In the genomic region with DNA sequence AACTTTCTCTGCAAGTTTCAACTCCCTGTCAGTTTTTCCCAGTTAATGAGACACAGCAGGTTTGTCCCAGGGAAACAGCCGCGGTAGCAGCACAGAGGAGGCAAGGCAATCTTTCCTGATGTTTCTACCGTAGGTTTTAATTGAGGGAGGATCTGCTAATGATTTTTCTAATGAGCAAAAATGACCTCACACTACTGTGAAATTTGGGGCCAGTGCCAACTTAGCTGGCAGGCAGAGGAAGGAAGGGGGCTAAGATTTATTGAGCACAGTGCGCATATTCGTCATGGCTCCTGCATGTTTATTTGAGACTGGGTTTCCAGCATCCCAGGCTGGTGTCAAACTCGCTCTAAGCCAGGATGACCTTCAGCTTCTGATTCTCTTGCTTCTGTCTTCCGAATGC, we compare ENCODE assay signal across 24 mouse cellular contexts.
A peak's percentile ranks its signal among the peaks of the same experiment; 100 is the strongest.
DNase-seq lines count a peak whose midpoint lies in the region; ATAC-seq and TF ChIP-seq lines count a peak whose summit lies in the region.
"Had no signal": no experiment of that assay in that cellular context is flagged by ENCODE, and none has a peak within 500 bp of the region (broad histone marks: within the 10 kb centered on the region; RNA-seq: fewer than 3 reads in every experiment).

No protein-coding gene starts in this region.

- no peak for ATAC-seq in hindbrain, embryonic 14.5 days (ENCODE audit: low FRiP score)
- no peak for ATAC-seq in hindbrain, embryonic 12.5 days (ENCODE audit: low FRiP score)
- ATAC-seq in midbrain, embryonic 14.5 days (ENCODE audit: low FRiP score, low TSS enrichment): no peak
- ATAC-seq in midbrain, embryonic 11.5 days (ENCODE audit: low FRiP score): no peak
- ATAC-seq: CD4-positive, CD25-positive, alpha-beta regulatory T cell, adult 4 months; forebrain, embryonic 16.5 days; intestine, embryonic 15.5 days had no signal

- no peak overlapping the region for H3K9ac ChIP-seq in hindbrain, embryonic 14.5 days
- H3K9ac ChIP-seq in hindbrain, embryonic 12.5 days: no peak overlapping the region
- H3K9ac ChIP-seq in midbrain, embryonic 14.5 days (replicated peaks; ENCODE audit: low read length): no peak overlapping the region
- H3K9ac ChIP-seq in midbrain, embryonic 11.5 days (ENCODE audit: low read length): no peak overlapping the region
- H3K9ac ChIP-seq: embryonic facial prominence, embryonic 15.5 days; intestine, embryonic 15.5 days had no signal

- H3K27ac ChIP-seq in hindbrain, embryonic 14.5 days: no peak overlapping the region
- no peak overlapping the region for H3K27ac ChIP-seq in hindbrain, embryonic 12.5 days
- no peak overlapping the region for H3K27ac ChIP-seq in midbrain, embryonic 14.5 days (replicated peaks; ENCODE audit: low read depth, low read length)
- no peak overlapping the region for H3K27ac ChIP-seq in midbrain, embryonic 11.5 days (ENCODE audit: low read depth, low read length)
- H3K27ac ChIP-seq: embryonic facial prominence, embryonic 15.5 days; heart, embryonic 10.5 days; intestine, embryonic 15.5 days had no signal

- WGBS in hindbrain, embryonic 14.5 days: 65% methylated on average over 7 of the region's 7 CpGs
- WGBS in hindbrain, embryonic 12.5 days: 83% methylated on average over 7 of the region's 7 CpGs
- WGBS in midbrain, embryonic 14.5 days: 82% methylated on average over 7 of the region's 7 CpGs
- 91% methylated on average over 7 of the region's 7 CpGs for WGBS in midbrain, embryonic 11.5 days

- TF ChIP-seq CTCF in brain, embryonic 14.5 days (IDR thresholded peaks at IDR 0.05; ENCODE audit: borderline replicate concordance, extremely low read depth, insufficient read depth, insufficient read length): no peak

- H3K9me3 ChIP-seq in hindbrain, embryonic 14.5 days (ENCODE audit: control insufficient read depth, low read length): no peaks in the 10 kb centered on the region
- H3K9me3 ChIP-seq in hindbrain, embryonic 12.5 days (replicated peaks): no peaks in the 10 kb centered on the region
- no peaks in the 10 kb centered on the region for H3K9me3 ChIP-seq in midbrain, embryonic 14.5 days (ENCODE audit: control insufficient read depth, low read length)
- H3K9me3 ChIP-seq in midbrain, embryonic 11.5 days (ENCODE audit: control insufficient read depth, low read length): no peaks in the 10 kb centered on the region
- H3K9me3 ChIP-seq: embryonic facial prominence, embryonic 15.5 days; heart, embryonic 10.5 days; intestine, embryonic 15.5 days had no signal

- no peaks in the 10 kb centered on the region for H3K27me3 ChIP-seq in hindbrain, embryonic 14.5 days (ENCODE audit: control insufficient read depth, insufficient read depth, low read length)
- no peaks in the 10 kb centered on the region for H3K27me3 ChIP-seq in hindbrain, embryonic 12.5 days
- no peaks in the 10 kb centered on the region for H3K27me3 ChIP-seq in midbrain, embryonic 14.5 days (ENCODE audit: control insufficient read depth, insufficient read depth, low read length)
- H3K27me3 ChIP-seq in midbrain, embryonic 11.5 days (ENCODE audit: control insufficient read depth, insufficient read depth, low read length): no peaks in the 10 kb centered on the region
- H3K27me3 ChIP-seq: embryonic facial prominence, embryonic 15.5 days; intestine, embryonic 15.5 days had no signal

- H3K4me1 ChIP-seq in hindbrain, embryonic 14.5 days (replicated peaks; ENCODE audit: control insufficient read depth, insufficient read depth, low read length): 0 out of 2 replicates have a peak, but pooled peaks cover 8% of the 10 kb centered on the region
- no peaks in the 10 kb centered on the region for H3K4me1 ChIP-seq in hindbrain, embryonic 12.5 days
- H3K4me1 ChIP-seq in midbrain, embryonic 14.5 days (ENCODE audit: control insufficient read depth, insufficient read depth, low read length): no peaks in the 10 kb centered on the region
- no peaks in the 10 kb centered on the region for H3K4me1 ChIP-seq in midbrain, embryonic 11.5 days (ENCODE audit: control insufficient read depth, insufficient read depth, low read length)
- H3K4me1 ChIP-seq: embryonic facial prominence, embryonic 15.5 days; heart, embryonic 10.5 days; intestine, embryonic 15.5 days had no signal

- H3K4me3 ChIP-seq in hindbrain, embryonic 14.5 days (replicated peaks; ENCODE audit: low read length): no peak overlapping the region
- no peak overlapping the region for H3K4me3 ChIP-seq in hindbrain, embryonic 12.5 days
- no peak overlapping the region for H3K4me3 ChIP-seq in midbrain, embryonic 14.5 days (replicated peaks; ENCODE audit: low read depth, low read length)
- no peak overlapping the region for H3K4me3 ChIP-seq in midbrain, embryonic 11.5 days (ENCODE audit: low read depth, low read length)
- H3K4me3 ChIP-seq: embryonic facial prominence, embryonic 15.5 days; erythroblast, embryonic 14.5 days; heart, embryonic 10.5 days; intestine, embryonic 15.5 days had no signal

- DNase-seq in cerebellum, postnatal 10 days: peak; percentile 52 to 57
- no peak for DNase-seq in cerebellum, postnatal 36 days
- DNase-seq in hindbrain, embryonic 14.5 days (ENCODE audit: low spot score): peak; percentile 48
- peak; percentile 10 for DNase-seq in midbrain, embryonic 14.5 days
- no peak for DNase-seq in midbrain, embryonic 11.5 days (ENCODE audit: low spot score, missing footprints)
- peak; percentile 86 for DNase-seq in brain, embryonic 14.5 days (ENCODE audit: low read depth)
- DNase-seq: adrenal gland, adult 8-10 months; adrenal gland, postnatal 36 days; B cell, adult 2 months; cerebellum, adult 11 months; cerebellum, adult 9-10 months; embryo, embryonic 11 days; gastrocnemius, postnatal 10 days; heart, adult 18-20 months; heart, postnatal 10 days; heart, postnatal 4 days had no signal

- no peak for TF ChIP-seq POLR2A in brain, embryonic 14.5 days (IDR thresholded peaks at IDR 0.05; ENCODE audit: borderline replicate concordance, extremely low read depth, insufficient read depth, insufficient read length, poor library complexity, severe bottlenecking)

- no peaks in the 10 kb centered on the region for H3K36me3 ChIP-seq in hindbrain, embryonic 14.5 days (replicated peaks; ENCODE audit: control insufficient read depth, insufficient read depth)
- no peaks in the 10 kb centered on the region for H3K36me3 ChIP-seq in hindbrain, embryonic 12.5 days
- H3K36me3 ChIP-seq in midbrain, embryonic 14.5 days (ENCODE audit: control insufficient read depth, insufficient read depth, low read length): no peaks in the 10 kb centered on the region
- no peaks in the 10 kb centered on the region for H3K36me3 ChIP-seq in midbrain, embryonic 11.5 days (ENCODE audit: control insufficient read depth, insufficient read depth, low read length)
- H3K36me3 ChIP-seq: embryonic facial prominence, embryonic 15.5 days; G1E; heart, embryonic 10.5 days; intestine, embryonic 15.5 days had no signal

- no peak overlapping the region for H3K4me2 ChIP-seq in hindbrain, embryonic 14.5 days (replicated peaks)
- no peak overlapping the region for H3K4me2 ChIP-seq in hindbrain, embryonic 12.5 days (replicated peaks)
- H3K4me2 ChIP-seq in midbrain, embryonic 14.5 days (ENCODE audit: low read length): no peak overlapping the region
- no peak overlapping the region for H3K4me2 ChIP-seq in midbrain, embryonic 11.5 days
- H3K4me2 ChIP-seq: embryonic facial prominence, embryonic 15.5 days; intestine, embryonic 15.5 days had no signal

Comparison
In these comparisons a context has a peak if more than half of its experiments do, and no peak if none do; other contexts are left out.
1. DNase-seq: peak in cerebellum, postnatal 10 days (2 of 2), hindbrain, embryonic 14.5 days (single experiment), midbrain, embryonic 14.5 days (single experiment) and brain, embryonic 14.5 days (single experiment); none in cerebellum, postnatal 36 days (0 of 2) and midbrain, embryonic 11.5 days (single experiment).